Mouse (Mus musculus): ENCODE results near the gene Eif2b2.
A peak's percentile ranks its signal among the peaks of the same experiment; 100 is the strongest.

Eif2b2 gene

GRCm38 (mm10) chr12:85219236-85219904 is at the start of gene Eif2b2:
Eif2b2 (plus strand) TSS chr12:85219481.
- peak; percentile 99 for DNase-seq (ENCODE audit: inconsistent ontology term)

- DNase-seq (ENCODE audit: inconsistent ontology term) = peak; percentile 26
Measured at GRCm38 (mm10) chr12:85169877-85170276, 49.4 kb upstream of the Eif2b2 start.

GRCm38 (mm10) chr12:85170284-85170947 is 48.9 kb upstream of the Eif2b2 start:
- peak; percentile 52 for DNase-seq (ENCODE audit: inconsistent ontology term)

GRCm38 (mm10) chr12:85170948-85171307 is 48.4 kb upstream of the Eif2b2 start:
- no peak for DNase-seq (ENCODE audit: inconsistent ontology term)

- DNase-seq (ENCODE audit: inconsistent ontology term) = peak; percentile 62
Measured at GRCm38 (mm10) chr12:85174016-85174415, 45.3 kb upstream of the Eif2b2 start.

- DNase-seq (ENCODE audit: inconsistent ontology term) = no peak
Measured at GRCm38 (mm10) chr12:85175087-85175675, 44.1 kb upstream of the Eif2b2 start.

- DNase-seq (ENCODE audit: inconsistent ontology term) = peak; percentile 44
Measured at GRCm38 (mm10) chr12:85175926-85176845, 43.1 kb upstream of the Eif2b2 start.

- peak; percentile 57 for DNase-seq (ENCODE audit: inconsistent ontology term)
Measured at GRCm38 (mm10) chr12:85176846-85177523, 42.3 kb upstream of the Eif2b2 start.

- no peak for DNase-seq (ENCODE audit: inconsistent ontology term)
Measured at GRCm38 (mm10) chr12:85177740-85178239, 41.5 kb upstream of the Eif2b2 start, which contains the start of gene Pgf. Pgf (minus strand) TSS chr12:85177790.

- DNase-seq (ENCODE audit: inconsistent ontology term) = no peak
Measured at GRCm38 (mm10) chr12:85178294-85178693, 41.0 kb upstream of the Eif2b2 start.

- no peak for DNase-seq (ENCODE audit: inconsistent ontology term)
Measured at GRCm38 (mm10) chr12:85181475-85182344, 37.6 kb upstream of the Eif2b2 start.

GRCm38 (mm10) chr12:85182345-85182643 is 37.0 kb upstream of the Eif2b2 start:
- DNase-seq (ENCODE audit: inconsistent ontology term) = no peak

- no peak for DNase-seq (ENCODE audit: inconsistent ontology term)
Measured at GRCm38 (mm10) chr12:85182898-85183297, 36.4 kb upstream of the Eif2b2 start.

GRCm38 (mm10) chr12:85184118-85184517 is 35.2 kb upstream of the Eif2b2 start:
- no peak for DNase-seq (ENCODE audit: inconsistent ontology term)

GRCm38 (mm10) chr12:85185810-85186209 is 33.5 kb upstream of the Eif2b2 start:
- no peak for DNase-seq (ENCODE audit: inconsistent ontology term)

GRCm38 (mm10) chr12:85186361-85186760 is 32.9 kb upstream of the Eif2b2 start:
- peak; percentile 46 for DNase-seq (ENCODE audit: inconsistent ontology term)

GRCm38 (mm10) chr12:85190290-85190689 is 29.0 kb upstream of the Eif2b2 start:
- no peak for DNase-seq (ENCODE audit: inconsistent ontology term)

GRCm38 (mm10) chr12:85192461-85193108 is 26.7 kb upstream of the Eif2b2 start:
- peak; percentile 77 for DNase-seq (ENCODE audit: inconsistent ontology term)

GRCm38 (mm10) chr12:85193146-85193545 is 26.1 kb upstream of the Eif2b2 start:
- no peak for DNase-seq (ENCODE audit: inconsistent ontology term)

Measured in Muller cell, postnatal 12 days (primary cell).